18 mouse cellular contexts compared by ENCODE assay signal in the genomic region with DNA sequence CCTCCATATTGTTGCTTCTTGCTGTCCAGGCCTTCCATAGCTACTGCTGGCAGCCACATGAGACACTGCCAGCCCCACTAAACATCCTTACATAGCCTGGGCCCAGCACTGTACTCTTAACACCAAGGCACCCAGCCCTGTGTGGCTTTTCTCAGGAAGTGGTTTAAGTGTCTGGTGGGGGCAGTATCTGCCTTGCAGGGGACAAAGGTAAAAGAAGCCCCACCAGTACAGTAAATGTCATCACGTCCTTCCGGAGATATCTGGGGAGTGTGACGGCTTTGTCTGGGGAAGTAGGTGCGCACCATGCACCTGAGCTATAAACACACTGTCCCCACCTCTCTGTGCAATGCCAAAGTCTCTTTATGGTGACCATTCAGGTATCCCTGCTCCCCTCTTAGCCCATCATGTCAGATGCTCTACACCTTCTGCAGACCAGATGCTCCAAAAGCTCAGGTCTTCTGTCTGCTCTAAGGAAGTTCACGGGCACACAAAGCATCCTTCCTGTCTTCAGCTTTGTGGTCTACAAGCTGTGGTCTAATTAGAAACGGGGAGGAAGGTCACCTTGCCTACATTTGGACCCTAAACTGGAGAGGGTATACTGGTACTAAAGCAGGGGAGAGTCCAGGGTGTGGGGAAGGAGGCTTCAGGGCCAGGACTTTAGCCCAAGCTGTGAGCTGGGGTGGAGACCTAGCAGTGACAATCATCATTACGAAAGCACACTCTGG. TPM values are rescaled to one million over a fixed set of nuclear protein-coding genes. Genes with fewer than 3 reads are reported as not detected.
DNase-seq lines count a peak whose midpoint lies in the region; ATAC-seq lines count a peak whose summit lies in the region.
"Had no signal": no experiment of that assay in that cellular context is flagged by ENCODE, and none has a peak within 500 bp of the region (broad histone marks: within the 10 kb centered on the region; RNA-seq: fewer than 3 reads in every experiment).

No protein-coding gene starts in this region.

- intact Hi-C loops in left cerebral cortex, postnatal 14 days (cut with DNase I): no loop called here

- DNase-seq in lung, postnatal 25 days (ENCODE audit: low spot score): peak; percentile 38
- no peak for DNase-seq in lung, postnatal 36 days
- peak; percentile 73 for DNase-seq in T-cell, adult 2 months (ENCODE audit: low spot score)
- peak; percentile 43 for DNase-seq in thymus, postnatal 25 days
- no peak for DNase-seq in cerebellum, adult 8-10 months
- DNase-seq in left cerebral cortex, postnatal 14 days (ENCODE audit: low spot score in 2 of 2): no peak
- no peak for DNase-seq in right cerebral cortex, postnatal 25 days
- DNase-seq: cerebellum, postnatal 10 days; heart, postnatal 14 days; kidney, postnatal 14 days; layer of hippocampus, adult 9-11 months; lung, postnatal 14 days; midbrain, embryonic 14.5 days; retina, postnatal 1 day had no signal

- ATAC-seq in monocyte, adult 5-6 weeks (replicated peaks; ENCODE audit: insufficient number of reproducible peaks, low FRiP score, low TSS enrichment, poor library complexity, severe bottlenecking): peak; percentile 18
- ATAC-seq: intestine, postnatal 0 days; liver, embryonic 12.5 days; Patski had no signal

RNA-seq across cellular contexts. Expression of gene Sorl1, which starts 26.9 kb away (rescaled TPM):
- total RNA-seq in monocyte, adult 5-6 weeks (2017): 86.3 to 119 TPM (median 111 TPM) in 3 replicates
- 100 to 1,000 TPM; 137 to 158 TPM for total RNA-seq in left cerebral cortex, postnatal 14 days (2021)

Comparison
In these comparisons a context has a peak if more than half of its experiments do, and no peak if none do; other contexts are left out.
1. DNase-seq: peak in lung, postnatal 25 days (single experiment), T-cell, adult 2 months (single experiment) and thymus, postnatal 25 days (single experiment); none in lung, postnatal 36 days (single experiment), cerebellum, adult 8-10 months (single experiment), left cerebral cortex, postnatal 14 days (0 of 2) and right cerebral cortex, postnatal 25 days (single experiment).